9 mouse cellular contexts compared by ENCODE assay signal in the genomic region with DNA sequence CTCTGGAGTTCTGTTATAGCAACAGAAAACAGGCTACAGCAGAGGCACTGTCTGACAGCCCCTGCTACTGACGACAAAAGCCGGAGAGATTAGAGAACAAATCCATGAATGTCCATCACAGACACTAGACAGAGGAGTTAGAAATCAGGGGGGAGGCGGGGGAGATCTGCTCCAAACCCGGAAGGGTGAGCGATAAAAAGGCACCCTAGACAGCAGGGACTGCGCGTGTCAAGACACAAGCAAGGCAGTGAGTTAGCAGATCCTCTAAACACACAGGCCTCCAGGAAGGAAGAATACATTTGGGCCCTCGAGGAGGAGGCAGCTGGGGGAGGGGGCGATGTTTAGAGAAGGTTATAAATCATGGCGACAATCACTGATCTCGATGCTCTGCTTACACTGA. TPM values are rescaled to one million over a fixed set of nuclear protein-coding genes. Genes with fewer than 3 reads are reported as not detected.
DNase-seq lines count a peak whose midpoint lies in the region; ATAC-seq lines count a peak whose summit lies in the region.
"Had no signal": no experiment of that assay in that cellular context is flagged by ENCODE, and none has a peak within 500 bp of the region (broad histone marks: within the 10 kb centered on the region; RNA-seq: fewer than 3 reads in every experiment).

No protein-coding gene starts in this region.

- H3K4me3 ChIP-seq in forebrain, embryonic 13.5 days, result no peak overlapping the region
- no peak overlapping the region for H3K4me3 ChIP-seq in forebrain, embryonic 12.5 days (replicated peaks)

- DNase-seq in kidney, postnatal 14 days, result peak; percentile 19
- no peak for DNase-seq in kidney, adult 11 months
- peak; percentile 55 for DNase-seq in embryo, embryonic 10 days (ENCODE audit: low spot score)
- peak; percentile 51 for DNase-seq in mesoderm, embryonic 11.5 days (ENCODE audit: low read depth, low spot score)
- DNase-seq in spleen, postnatal 4 days (ENCODE audit: low spot score in 2 of 2), result no peak
- no peak for DNase-seq in gastrocnemius, postnatal 14 days
- DNase-seq: cerebellum, postnatal 36 days had no signal

- H3K9ac ChIP-seq in forebrain, embryonic 13.5 days, result no peak overlapping the region
- no peak overlapping the region for H3K9ac ChIP-seq in forebrain, embryonic 12.5 days

- H3K36me3 ChIP-seq in forebrain, embryonic 13.5 days (ENCODE audit: poor library complexity, severe bottlenecking), result no peaks in the 10 kb centered on the region
- H3K36me3 ChIP-seq in forebrain, embryonic 12.5 days (replicated peaks), result no peaks in the 10 kb centered on the region

- 47% methylated on average over 11 of the region's 11 CpGs for WGBS in forebrain, embryonic 13.5 days
- 50% methylated on average over 11 of the region's 11 CpGs for WGBS in forebrain, embryonic 12.5 days

- H3K4me1 ChIP-seq in forebrain, embryonic 13.5 days, result no peaks in the 10 kb centered on the region
- H3K4me1 ChIP-seq in forebrain, embryonic 12.5 days, result 0 out of 2 replicates have a peak, but pooled peaks cover 3% of the 10 kb centered on the region

- H3K27ac ChIP-seq in forebrain, embryonic 13.5 days, result no peak overlapping the region
- no peak overlapping the region for H3K27ac ChIP-seq in forebrain, embryonic 12.5 days

- no peaks in the 10 kb centered on the region for H3K9me3 ChIP-seq in forebrain, embryonic 13.5 days (replicated peaks)
- H3K9me3 ChIP-seq in forebrain, embryonic 12.5 days, result no peaks in the 10 kb centered on the region

- 0 out of 2 replicates have a peak, but pooled peaks have one; percentile 16 for ATAC-seq in forebrain, embryonic 13.5 days
- no peak for ATAC-seq in forebrain, embryonic 12.5 days (ENCODE audit: low FRiP score)

- no peak overlapping the region for H3K4me2 ChIP-seq in forebrain, embryonic 13.5 days
- no peak overlapping the region for H3K4me2 ChIP-seq in forebrain, embryonic 12.5 days

- intact Hi-C loops in gastrocnemius, postnatal 14 days (cut with DNase I; ENCODE audit: low total_unique reads), result no loop called here

- no peaks in the 10 kb centered on the region for H3K27me3 ChIP-seq in forebrain, embryonic 13.5 days
- H3K27me3 ChIP-seq in forebrain, embryonic 12.5 days, result no peaks in the 10 kb centered on the region

RNA-seq across cellular contexts. Expression of gene H2afz, which starts 36.6 kb away (rescaled TPM):
- 2,450 and 2,763 TPM in 2 replicates for polyA plus RNA-seq in forebrain, embryonic 13.5 days (2015; fragmentation: Nextera tagmentation; extraction: Ambion mirVana)
- polyA plus RNA-seq in forebrain, embryonic 12.5 days (2016; fragmentation: Nextera tagmentation; extraction: Ambion mirVana), result 2,961 and 3,101 TPM in 2 replicates
- 10 to 100 TPM; 87.8 to 95.7 TPM for total RNA-seq in gastrocnemius, postnatal 14 days (2021)

RNA-seq across cellular contexts. Expression of gene Dnajb14, which starts 39.8 kb away (rescaled TPM):
- polyA plus RNA-seq in forebrain, embryonic 13.5 days (2015; fragmentation: Nextera tagmentation; extraction: Ambion mirVana), result 6.3 and 7.3 TPM in 2 replicates
- polyA plus RNA-seq in forebrain, embryonic 12.5 days (2016; fragmentation: Nextera tagmentation; extraction: Ambion mirVana), result 10.9 and 11.2 TPM in 2 replicates
- 1 to 10 TPM; 7.2 to 9.6 TPM for total RNA-seq in gastrocnemius, postnatal 14 days (2021)

Comparison
In these comparisons a context has a peak if more than half of its experiments do, and no peak if none do; other contexts are left out.
1. DNase-seq: peak in kidney, postnatal 14 days (single experiment), embryo, embryonic 10 days (single experiment) and mesoderm, embryonic 11.5 days (single experiment); none in kidney, adult 11 months (single experiment), spleen, postnatal 4 days (0 of 2) and gastrocnemius, postnatal 14 days (single experiment).